Mouse (Mus musculus) lung, adult 2 months (tissue): Measurements from ENCODE around the gene Psma1.

Experiments used
- CTCF ChIP-seq: fragments of 200-500 bp; IDR thresholded peaks from 2 replicates; pipeline ENCODE4 v1.5.1; 2011; ENCODE audit warnings: mild to moderate bottlenecking, low read length, control low read depth; ENCODE audit not compliant: insufficient read depth
- POLR2A ChIP-seq: fragments of 200-500 bp; IDR thresholded peaks from 2 replicates; pipeline ENCODE4 v1.6.1; 2011; ENCODE audit warnings: low read depth, mild to moderate bottlenecking, control low read depth, low read length, borderline replicate concordance; ENCODE audit errors: extremely low read depth

GRCm38 (mm10) chr7:114253885-114254833 is 21.8 kb downstream of the Psma1 start, which contains the start of gene Copb1:
- TF ChIP-seq CTCF (no peak), POLR2A (peak; percentile 87; the same call in 1 of the 2 replicates)
